Mouse (Mus musculus) urinary bladder, postnatal 10 days (tissue): ENCODE data around the gene Znrf1.
"Not testable (repeated sequence)": the region's sequence is repeated elsewhere in the genome, so short reads cannot be mapped to it uniquely, and the experiment has no call there.

Experiments used
- DNase-seq: peaks from one replicate; pipeline ENCODE4 v3.0.0; 2022; ENCODE audit warnings: low spot score

The Znrf1 gene

DNA sequence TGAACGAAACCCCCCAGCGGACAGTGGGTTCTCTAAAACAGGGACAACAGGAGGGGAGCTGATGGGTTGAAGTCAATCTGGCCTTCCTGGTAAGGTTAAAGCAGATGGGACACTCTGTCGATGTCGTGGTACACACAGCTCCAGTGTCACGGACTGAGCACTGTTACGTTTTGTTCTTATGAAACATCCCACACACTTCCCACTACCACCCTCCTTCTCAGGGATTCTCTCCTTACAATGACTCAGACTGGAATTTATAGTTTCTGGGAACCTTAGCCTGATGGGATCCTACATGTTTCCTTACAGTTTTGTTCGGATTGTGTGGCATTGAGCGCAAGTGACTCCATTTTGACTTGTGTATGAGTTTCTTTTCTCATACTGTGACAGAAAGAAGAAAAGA, 95.7 kb downstream of the Znrf1 start:
- no peak for DNase-seq

- DNase-seq: no peak
Observed at GRCm38 (mm10) chr8:111632976-111633375, 97.1 kb downstream of the Znrf1 start.

DNA sequence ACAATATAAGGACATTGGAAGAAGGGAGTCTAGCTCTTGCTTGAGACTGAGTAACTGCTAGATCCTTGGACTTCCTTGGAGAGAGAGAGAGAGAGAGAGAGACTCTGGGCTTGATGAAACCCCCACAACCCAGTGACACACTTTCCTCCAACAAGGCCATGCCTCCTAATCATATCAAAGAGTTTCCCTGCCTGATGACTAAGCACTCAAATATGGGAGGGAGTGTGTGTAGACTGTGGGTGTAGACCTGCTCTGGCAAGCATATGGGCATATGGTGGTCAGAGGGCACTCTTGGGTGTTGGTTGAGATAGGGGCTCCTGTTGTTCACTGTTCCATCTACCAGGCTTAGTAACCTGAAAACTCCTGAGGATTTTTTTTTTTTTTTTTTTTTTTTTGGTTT, 102.2 kb downstream of the Znrf1 start:
- no peak for DNase-seq

GRCm38 (mm10) chr8:111641064-111641463, 105.2 kb downstream of the Znrf1 start:
- DNase-seq: no peak

- no peak for DNase-seq
Observed at GRCm38 (mm10) chr8:111642496-111642895, 106.6 kb downstream of the Znrf1 start.

GRCm38 (mm10) chr8:111642939-111643263, 107.0 kb downstream of the Znrf1 start:
- DNase-seq: no peak

DNA sequence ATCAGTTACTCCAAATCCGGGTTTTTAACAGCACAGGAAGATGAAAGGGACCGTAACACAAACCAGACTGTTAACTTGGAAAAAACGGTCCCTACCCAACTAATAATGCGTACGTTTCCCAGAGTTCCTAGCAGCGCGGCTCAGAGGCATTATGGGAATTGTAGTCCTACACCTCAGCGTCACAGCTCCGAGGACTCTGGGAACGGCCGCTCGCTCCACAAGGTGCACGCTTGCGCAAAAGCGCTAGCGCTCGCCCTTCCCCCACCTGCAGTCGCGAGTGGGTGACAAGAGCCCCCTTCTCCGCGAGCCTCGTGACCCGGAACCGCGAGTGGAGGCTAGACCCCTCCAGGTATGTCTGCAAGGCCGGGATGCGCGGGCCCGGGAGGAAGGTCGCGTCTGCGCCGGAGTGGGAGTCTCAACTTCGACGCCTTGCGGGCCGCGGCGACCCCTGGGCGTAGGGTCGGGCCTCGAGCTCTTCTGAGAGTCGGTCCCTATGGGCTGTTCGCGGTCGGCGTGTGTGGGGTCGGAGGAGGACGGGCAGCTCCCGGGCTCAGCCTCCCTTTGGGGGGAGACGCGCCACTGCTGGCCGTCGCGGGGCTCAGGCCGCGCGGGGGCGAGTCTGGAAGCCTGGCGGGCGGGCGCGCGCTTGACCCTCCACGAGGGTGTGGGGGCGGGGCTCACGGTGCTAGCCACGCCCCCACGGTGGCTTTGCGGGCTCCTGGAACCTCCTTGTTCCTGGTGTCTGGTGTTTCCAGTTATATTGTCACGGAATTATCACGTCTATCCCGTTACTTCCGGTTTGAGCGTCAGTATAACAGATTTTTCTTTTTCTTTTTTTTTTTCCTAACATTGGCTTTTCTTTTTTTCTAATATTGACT, 107.6 kb downstream of the Znrf1 start, which contains the start of gene Zfp1:
Zfp1 (plus strand) TSS at position 138 of the 878 bp plus-strand sequence.
- peak; percentile 55 for DNase-seq

DNA sequence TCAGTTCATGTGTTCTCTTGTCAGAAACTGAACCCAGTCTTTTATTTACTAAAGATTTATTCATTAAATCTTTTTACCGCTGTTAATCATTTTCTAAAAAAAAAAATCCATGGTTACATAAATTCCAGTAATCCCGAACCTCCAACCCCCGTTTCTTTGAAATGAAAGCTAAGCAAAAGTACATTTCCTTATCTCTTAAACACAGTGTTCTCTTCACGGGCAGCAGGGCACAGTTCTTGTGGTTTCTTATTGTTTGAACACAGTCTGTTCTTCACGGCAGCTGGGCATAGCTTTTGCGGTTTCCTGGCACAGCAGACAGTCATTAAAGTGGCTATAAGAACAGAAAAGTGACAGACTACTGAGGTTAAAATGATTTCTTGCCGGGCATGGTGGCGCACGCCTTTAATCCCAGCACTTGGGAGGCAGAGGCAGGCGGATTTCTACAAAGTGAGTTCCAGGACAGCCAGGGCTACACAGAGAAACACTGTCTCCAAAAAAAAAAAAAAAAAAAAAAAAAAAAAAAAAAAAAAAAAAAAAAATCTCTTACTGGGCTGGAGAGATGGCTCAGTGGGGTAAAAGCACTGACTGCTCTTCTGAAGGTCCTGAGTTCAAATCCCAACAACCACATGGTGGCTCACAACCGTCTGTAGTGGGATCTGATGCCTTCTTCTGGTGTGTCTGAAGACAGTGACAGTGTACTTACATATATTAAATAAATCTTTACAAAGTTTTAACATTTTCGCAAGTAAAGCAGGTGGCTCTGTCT, 108.6 kb downstream of the Znrf1 start:
- not testable (repeated sequence) for DNase-seq

- DNase-seq: no peak
Observed at GRCm38 (mm10) chr8:111645715-111646114, 109.8 kb downstream of the Znrf1 start.

GRCm38 (mm10) chr8:111648834-111649233, 112.9 kb downstream of the Znrf1 start:
- no peak for DNase-seq

DNA sequence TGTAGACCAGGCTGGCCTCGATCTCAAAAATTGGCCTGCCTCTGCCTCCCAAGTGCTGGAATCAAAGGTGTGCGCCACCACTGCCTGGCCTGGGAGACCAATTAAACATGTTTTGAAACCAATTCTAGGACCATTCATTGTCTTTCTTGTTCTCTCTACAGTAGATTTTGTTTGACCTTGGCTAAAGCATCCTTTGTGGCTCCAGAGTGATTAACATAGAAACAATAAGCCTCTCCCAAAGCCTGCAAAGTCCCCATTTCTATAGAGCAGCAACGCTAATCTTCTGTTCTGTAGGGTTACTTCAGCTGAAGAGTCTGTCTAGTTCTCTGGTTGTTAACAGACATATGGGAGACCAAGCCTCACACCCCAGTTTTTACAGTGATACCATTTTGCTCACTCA, 114.8 kb downstream of the Znrf1 start:
- DNase-seq: no peak

DNA sequence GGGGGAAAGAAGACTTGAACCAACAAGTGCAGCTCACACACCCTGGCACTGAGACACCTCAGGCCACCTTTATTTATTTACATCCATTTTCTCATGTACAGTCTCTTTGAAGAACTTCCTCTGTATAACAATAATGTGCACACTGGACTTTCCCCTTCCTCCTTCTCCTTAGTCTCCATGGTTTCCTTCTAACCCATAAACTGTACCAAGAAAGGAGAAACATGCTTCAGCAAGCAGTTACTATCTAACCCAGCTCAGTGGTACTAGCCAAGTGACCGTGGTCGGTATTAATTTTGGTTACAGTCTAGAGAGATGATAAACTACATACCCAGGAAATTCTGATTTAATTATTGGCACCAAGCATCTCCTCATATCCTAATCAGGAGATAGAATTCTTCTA, 117.6 kb downstream of the Znrf1 start:
- DNase-seq: no peak

DNA sequence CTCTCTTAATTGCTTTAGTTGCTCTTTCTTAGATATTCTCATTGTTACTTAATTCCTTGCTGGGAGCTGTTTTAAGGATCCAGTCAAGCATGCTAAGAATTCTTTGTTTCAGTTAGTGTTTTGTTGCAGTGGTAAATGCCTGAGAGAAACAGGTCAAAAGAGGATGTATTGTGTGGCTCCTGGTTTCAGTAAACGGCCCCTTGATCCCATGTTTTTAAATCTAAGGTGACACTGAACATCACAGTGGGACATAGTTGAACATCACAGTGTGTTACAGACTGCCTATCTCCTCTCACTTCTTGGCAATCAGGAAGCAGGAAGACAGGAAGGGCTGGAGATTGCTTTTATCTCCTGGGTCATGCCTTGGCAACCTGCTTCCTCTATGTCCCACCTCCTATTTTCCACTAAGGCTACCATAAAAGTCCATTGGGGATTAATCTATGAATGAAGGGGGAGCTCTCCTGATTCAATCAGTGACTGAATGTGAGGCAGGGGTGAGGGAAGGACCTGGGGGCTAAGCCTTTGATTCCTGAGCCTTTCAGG, 121.5 kb downstream of the Znrf1 start:
- DNase-seq: no peak

DNA sequence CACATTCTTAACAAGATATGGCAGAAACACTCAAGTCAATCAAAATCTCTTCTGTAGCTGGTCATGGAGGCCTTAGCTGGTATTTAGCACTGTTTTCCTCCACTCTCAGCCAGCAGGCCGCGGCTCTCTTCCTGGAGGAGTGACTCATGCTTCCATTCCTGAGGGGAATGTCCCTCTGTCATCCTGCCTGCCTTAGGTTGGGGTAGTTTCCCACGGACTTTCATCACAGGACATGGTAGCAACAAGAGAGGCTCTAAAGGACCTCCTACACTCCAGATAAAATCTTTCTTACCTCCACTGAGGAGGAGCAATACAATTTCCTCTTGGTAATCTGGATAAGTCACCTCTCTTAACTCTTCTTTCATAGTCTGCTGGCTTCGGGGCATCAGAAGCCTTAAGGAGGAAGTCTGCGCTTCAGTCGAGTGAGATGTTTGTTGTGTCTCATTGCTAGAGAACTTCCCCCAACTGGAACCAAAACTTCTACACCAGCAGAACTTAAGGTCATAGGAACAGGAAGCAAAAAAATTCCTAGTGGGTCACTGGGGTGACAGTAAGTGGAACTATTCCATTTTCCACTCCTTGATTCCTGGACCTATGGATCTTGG, 123.0 kb downstream of the Znrf1 start:
- DNase-seq: no peak

DNA sequence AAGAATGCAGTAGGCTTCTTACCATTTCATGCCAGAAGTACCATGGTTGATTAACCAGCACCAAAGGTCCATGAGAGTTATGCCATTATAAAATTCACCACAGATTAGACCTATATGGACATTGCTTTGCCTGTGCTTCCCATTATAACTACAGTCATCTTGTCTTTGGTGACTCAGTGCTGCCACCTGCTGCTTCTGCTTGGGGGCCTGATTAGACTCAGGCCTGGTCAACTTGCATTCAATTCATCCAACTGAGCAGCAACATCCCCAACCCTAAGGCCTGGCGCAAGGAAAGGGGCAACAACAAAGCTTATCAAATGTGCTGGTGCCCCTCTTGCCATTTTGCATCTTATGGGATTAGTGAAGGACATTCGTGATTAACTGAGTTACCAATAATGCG, 126.6 kb downstream of the Znrf1 start:
- peak; percentile 37 for DNase-seq

GRCm38 (mm10) chr8:111666751-111667150, 130.9 kb downstream of the Znrf1 start:
- DNase-seq: no peak
